Comparison of ENCODE assay signal across 7 mouse cellular contexts in the genomic region with DNA sequence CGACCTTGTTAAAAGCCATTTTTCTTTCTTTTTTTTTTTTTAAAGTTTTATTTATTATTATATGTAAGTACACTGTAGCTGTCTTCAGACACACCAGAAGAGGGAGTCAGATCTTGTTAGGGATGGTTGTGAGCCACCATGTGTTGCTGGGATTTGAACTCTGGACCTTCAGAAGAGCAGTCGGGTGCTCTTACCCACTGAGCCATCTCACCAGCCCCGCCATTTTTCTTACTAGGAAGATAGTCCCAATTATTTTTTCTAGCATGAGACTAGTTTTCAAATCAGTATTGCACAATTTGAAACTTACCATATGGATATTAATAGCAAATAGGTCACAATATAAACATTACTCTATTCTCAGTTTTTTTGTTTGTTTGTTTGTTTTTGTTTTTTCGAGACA. TPM values are rescaled to one million over a fixed set of nuclear protein-coding genes. Genes with fewer than 3 reads are reported as not detected.
DNase-seq lines count a peak whose midpoint lies in the region; ATAC-seq and TF ChIP-seq lines count a peak whose summit lies in the region.
"Not testable (repeated sequence)": the region's sequence is repeated elsewhere in the genome, so short reads cannot be mapped to it uniquely, and the experiment has no call there.

No protein-coding gene starts in this region.

- not testable (repeated sequence) for H3K27me3 ChIP-seq in erythroblast, embryonic 14.5 days (ENCODE audit: control insufficient read depth); heart, embryonic 14.5 days (ENCODE audit: control insufficient read depth, insufficient read depth, low read length); hindbrain, embryonic 14.5 days (ENCODE audit: control insufficient read depth, insufficient read depth, low read length); intestine, postnatal 0 days (replicated peaks; ENCODE audit: control insufficient read depth, insufficient read depth, low read length); liver, embryonic 11.5 days (replicated peaks; ENCODE audit: control insufficient read depth, insufficient read depth, low read length); lung, embryonic 14.5 days (ENCODE audit: insufficient read depth, low read length); myocyte (ENCODE audit: control insufficient read depth, insufficient read depth, insufficient read length)

- 91% methylated on average over 4 of the region's 4 CpGs for WGBS in heart, embryonic 14.5 days
- WGBS in hindbrain, embryonic 14.5 days, result 89% methylated on average over 4 of the region's 4 CpGs
- 81% methylated on average over 4 of the region's 4 CpGs for WGBS in intestine, postnatal 0 days
- 84% methylated on average over 4 of the region's 4 CpGs for WGBS in liver, embryonic 11.5 days
- WGBS in lung, embryonic 14.5 days, result 86% methylated on average over 4 of the region's 4 CpGs

- ATAC-seq in heart, embryonic 14.5 days (ENCODE audit: insufficient number of reproducible peaks, insufficient read depth, low FRiP score, low read depth); hindbrain, embryonic 14.5 days (ENCODE audit: low FRiP score); intestine, postnatal 0 days; liver, embryonic 11.5 days (replicated peaks; ENCODE audit: low FRiP score); lung, embryonic 14.5 days (ENCODE audit: insufficient read depth): not testable (repeated sequence)

- peaks cover 41% of the 10 kb centered on the region for H3K4me1 ChIP-seq in erythroblast, embryonic 14.5 days (ENCODE audit: control insufficient read depth)
- peaks cover 2 to 20% of the 10 kb centered on the region in 2 experiments for H3K4me1 ChIP-seq in heart, embryonic 14.5 days (ENCODE audit: control insufficient read depth in 2 of 2, insufficient read depth in 2 of 2, low read length in 2 of 2)
- H3K4me1 ChIP-seq in hindbrain, embryonic 14.5 days (replicated peaks; ENCODE audit: control insufficient read depth, insufficient read depth, low read length), result peaks cover 21% of the 10 kb centered on the region
- not testable (repeated sequence) for H3K4me1 ChIP-seq in intestine, postnatal 0 days (replicated peaks; ENCODE audit: control insufficient read depth, insufficient read depth, low read length); lung, embryonic 14.5 days (ENCODE audit: insufficient read depth)
- peaks cover 12% of the 10 kb centered on the region for H3K4me1 ChIP-seq in liver, embryonic 11.5 days (replicated peaks; ENCODE audit: control insufficient read depth, insufficient read depth, low read length)

- peak overlapping the region; percentile 84 for H3K4me2 ChIP-seq in heart, embryonic 14.5 days (ENCODE audit: low read length)
- peak overlapping the region; percentile 15; the same call in 1 of the 2 replicates for H3K4me2 ChIP-seq in hindbrain, embryonic 14.5 days (replicated peaks)
- peak overlapping the region; percentile 88 for H3K4me2 ChIP-seq in intestine, postnatal 0 days (replicated peaks; ENCODE audit: low read depth)
- peak overlapping the region; percentile 91 for H3K4me2 ChIP-seq in liver, embryonic 11.5 days
- H3K4me2 ChIP-seq in lung, embryonic 14.5 days, result peak overlapping the region; percentile 71
- not testable (repeated sequence) for H3K4me2 ChIP-seq in myocyte (ENCODE audit: low read depth)

- TF ChIP-seq POLR2A in myocyte (IDR thresholded peaks at IDR 0.05; ENCODE audit: insufficient read length, low read depth), result not testable (repeated sequence)

- H3ac ChIP-seq in myocyte (ENCODE audit: control insufficient read depth, insufficient read length), result not testable (repeated sequence)

- peak overlapping the region; percentile 74 for H3K4me3 ChIP-seq in erythroblast, embryonic 14.5 days (replicated peaks)
- not testable (repeated sequence) for H3K4me3 ChIP-seq in heart, embryonic 14.5 days (ENCODE audit: control insufficient read depth in 1 of 2, insufficient read depth in 1 of 2, low read depth in 1 of 2, low read length in 2 of 2); hindbrain, embryonic 14.5 days (replicated peaks; ENCODE audit: low read length); intestine, postnatal 0 days (ENCODE audit: low read depth, low read length); liver, embryonic 11.5 days (ENCODE audit: low read depth, low read length); lung, embryonic 14.5 days (ENCODE audit: low read depth, low read length)
- peak overlapping the region; percentile 85 for H3K4me3 ChIP-seq in myocyte

- not testable (repeated sequence) for DNase-seq in hindbrain, embryonic 14.5 days (ENCODE audit: low spot score); liver, embryonic 11.5 days (ENCODE audit: low spot score); lung, embryonic 14.5 days

- H3K9me3 ChIP-seq in erythroblast, embryonic 14.5 days (ENCODE audit: control insufficient read depth, low read length); heart, embryonic 14.5 days (ENCODE audit: control insufficient read depth, low read length); hindbrain, embryonic 14.5 days (ENCODE audit: control insufficient read depth, low read length); intestine, postnatal 0 days (ENCODE audit: control insufficient read depth); liver, embryonic 11.5 days (ENCODE audit: control insufficient read depth, low read length); lung, embryonic 14.5 days (ENCODE audit: low read depth, low read length): not testable (repeated sequence)

- not testable (repeated sequence) for H3K9ac ChIP-seq in heart, embryonic 14.5 days (ENCODE audit: low read length); hindbrain, embryonic 14.5 days; intestine, postnatal 0 days (ENCODE audit: low read depth, low read length); liver, embryonic 11.5 days (ENCODE audit: low read depth, low read length); lung, embryonic 14.5 days

- peaks cover 61% of the 10 kb centered on the region for H3K79me2 ChIP-seq in myocyte (ENCODE audit: control insufficient read depth, insufficient read depth)

- peaks cover 20% of the 10 kb centered on the region for H3K36me3 ChIP-seq in erythroblast, embryonic 14.5 days (ENCODE audit: control insufficient read depth)
- H3K36me3 ChIP-seq in heart, embryonic 14.5 days (ENCODE audit: control insufficient read depth, insufficient read depth, low read length); hindbrain, embryonic 14.5 days (replicated peaks; ENCODE audit: control insufficient read depth, insufficient read depth); intestine, postnatal 0 days (ENCODE audit: control insufficient read depth, insufficient read depth); liver, embryonic 11.5 days (ENCODE audit: control insufficient read depth, insufficient read depth, low read length); lung, embryonic 14.5 days (ENCODE audit: insufficient read depth); myocyte (ENCODE audit: control insufficient read depth, insufficient read depth): not testable (repeated sequence)

- not testable (repeated sequence) for H3K27ac ChIP-seq in heart, embryonic 14.5 days (replicated peaks in 1 of 2; ENCODE audit: control insufficient read depth in 1 of 2, insufficient read depth in 1 of 2, low read depth in 2 of 2, low read length in 2 of 2); hindbrain, embryonic 14.5 days; intestine, postnatal 0 days (ENCODE audit: low read depth, low read length); liver, embryonic 11.5 days (ENCODE audit: low read depth, low read length); lung, embryonic 14.5 days (ENCODE audit: low read depth)

- TF ChIP-seq CTCF in intestine, postnatal 0 days (IDR thresholded peaks at IDR 0.05; ENCODE audit: low read depth); lung, embryonic 14.5 days (IDR thresholded peaks at IDR 0.05; ENCODE audit: low read depth): not testable (repeated sequence)

RNA-seq across cellular contexts. Expression of gene Stard7, which starts 2.0 kb away (rescaled TPM):
- polyA plus RNA-seq in erythroblast, embryonic 14.5 days (2012), result 1.1 and 1.5 TPM in 2 replicates
- polyA plus RNA-seq in heart, embryonic 14.5 days (2014; fragmentation: Nextera tagmentation; extraction: Ambion mirVana), result 128 and 136 TPM in 2 replicates
- polyA plus RNA-seq in hindbrain, embryonic 14.5 days (2014; fragmentation: Nextera tagmentation; extraction: Ambion mirVana), result 110 and 122 TPM in 2 replicates
- 51.7 and 53.7 TPM in 2 replicates for polyA plus RNA-seq in intestine, postnatal 0 days (2015; fragmentation: Nextera tagmentation; extraction: Ambion mirVana)
- 88.9 and 99.6 TPM in 2 replicates for polyA plus RNA-seq in liver, embryonic 11.5 days (2014; fragmentation: Nextera tagmentation; extraction: Ambion mirVana)
- polyA plus RNA-seq in lung, embryonic 14.5 days (2014; fragmentation: Nextera tagmentation; extraction: Ambion mirVana), result 86.6 and 88.7 TPM in 2 replicates
- polyA plus RNA-seq in myocyte (2012; fragmentation: generic; extraction: Trizol), result 25.9 TPM

RNA-seq across cellular contexts. Expression of gene Tmem127, which starts 24.3 kb away (rescaled TPM):
- polyA plus RNA-seq in erythroblast, embryonic 14.5 days (2012), result 1.6 and 1.9 TPM in 2 replicates
- 17.1 and 17.7 TPM in 2 replicates for polyA plus RNA-seq in heart, embryonic 14.5 days (2014; fragmentation: Nextera tagmentation; extraction: Ambion mirVana)
- 43.0 and 47.3 TPM in 2 replicates for polyA plus RNA-seq in hindbrain, embryonic 14.5 days (2014; fragmentation: Nextera tagmentation; extraction: Ambion mirVana)
- polyA plus RNA-seq in intestine, postnatal 0 days (2015; fragmentation: Nextera tagmentation; extraction: Ambion mirVana), result 32.8 and 35.6 TPM in 2 replicates
- 16.9 and 18.2 TPM in 2 replicates for polyA plus RNA-seq in liver, embryonic 11.5 days (2014; fragmentation: Nextera tagmentation; extraction: Ambion mirVana)
- polyA plus RNA-seq in lung, embryonic 14.5 days (2014; fragmentation: Nextera tagmentation; extraction: Ambion mirVana), result 22.0 and 22.6 TPM in 2 replicates
- 23.0 TPM for polyA plus RNA-seq in myocyte (2012; fragmentation: generic; extraction: Trizol)

RNA-seq across cellular contexts. Expression of gene Ciao1, which starts 24.4 kb away (rescaled TPM):
- 2.2 and 3.3 TPM in 2 replicates for polyA plus RNA-seq in erythroblast, embryonic 14.5 days (2012)
- 55.6 and 61.7 TPM in 2 replicates for polyA plus RNA-seq in heart, embryonic 14.5 days (2014; fragmentation: Nextera tagmentation; extraction: Ambion mirVana)
- polyA plus RNA-seq in hindbrain, embryonic 14.5 days (2014; fragmentation: Nextera tagmentation; extraction: Ambion mirVana), result 54.6 and 58.5 TPM in 2 replicates
- polyA plus RNA-seq in intestine, postnatal 0 days (2015; fragmentation: Nextera tagmentation; extraction: Ambion mirVana), result 38.3 and 39.3 TPM in 2 replicates
- polyA plus RNA-seq in liver, embryonic 11.5 days (2014; fragmentation: Nextera tagmentation; extraction: Ambion mirVana), result 72.1 and 72.6 TPM in 2 replicates
- polyA plus RNA-seq in lung, embryonic 14.5 days (2014; fragmentation: Nextera tagmentation; extraction: Ambion mirVana), result 58.5 and 61.3 TPM in 2 replicates
- 53.9 TPM for polyA plus RNA-seq in myocyte (2012; fragmentation: generic; extraction: Trizol)

Comparison
In these comparisons a context has a peak if more than half of its experiments do, and no peak if none do; other contexts are left out.
1. RNA of gene Stard7, which starts 2.0 kb away (polyA plus RNA-seq): 128 to 136 TPM in heart, embryonic 14.5 days, 110 to 122 TPM in hindbrain, embryonic 14.5 days, 88.9 to 99.6 TPM in liver, embryonic 11.5 days, 86.6 to 88.7 TPM in lung, embryonic 14.5 days, 51.7 to 53.7 TPM in intestine, postnatal 0 days and 25.9 TPM in myocyte (single experiment); 1.1 to 1.5 TPM in erythroblast, embryonic 14.5 days; every median in the first group is over 10 times any median in the second.